Mouse (Mus musculus) midbrain, embryonic 14.5 days (tissue): ENCODE data around the gene Dhx30. TPM values are rescaled to one million over a fixed set of nuclear protein-coding genes. Genes with fewer than 3 reads are reported as not detected.

ENCODE experiments used
- ATAC-seq: fragments of 200-750 bp; cut with Nextera tagmentation; 2 replicates; pipeline ENCODE4 v1.8.0; 2017; ENCODE audit warnings: moderate number of reproducible peaks, moderate library complexity; ENCODE audit not compliant: low FRiP score, low TSS enrichment
- DNase-seq: peaks from one replicate; pipeline ENCODE4 v3.0.0-alpha.2; 2015
- H3K27ac ChIP-seq: fragments of 300-500 bp; sonication (generic); replicated peaks from 2 replicates; pipeline ENCODE4 v1.5.1; 2014; ENCODE audit warnings: mild to moderate bottlenecking, low read depth, low read length, moderate library complexity
- H3K27me3 ChIP-seq: fragments of 300-500 bp; sonication (generic); 2 replicates; pipeline ENCODE4 v1.6.1; 2014; ENCODE audit warnings: low read length, control low read depth, mixed read lengths; ENCODE audit not compliant: control insufficient read depth, insufficient read depth
- H3K36me3 ChIP-seq: fragments of 300-500 bp; sonication (generic); 2 replicates; pipeline ENCODE4 v1.6.1; 2014; ENCODE audit warnings: low read length, control low read depth; ENCODE audit not compliant: control insufficient read depth, insufficient read depth
- H3K4me1 ChIP-seq: fragments of 300-500 bp; sonication (generic); 2 replicates; pipeline ENCODE4 v1.6.1; 2014; ENCODE audit warnings: mild to moderate bottlenecking, antibody characterized with exemption, low read length, control low read depth; ENCODE audit not compliant: control insufficient read depth, insufficient read depth
- H3K4me2 ChIP-seq: fragments of 300-500 bp; sonication (generic); 2 replicates; pipeline ENCODE4 v1.6.1; 2014; ENCODE audit warnings: mild to moderate bottlenecking, low read length, moderate library complexity
- H3K4me3 ChIP-seq: fragments of 300-500 bp; sonication (generic); replicated peaks from 2 replicates; pipeline ENCODE4 v1.5.1; 2014; ENCODE audit warnings: low read depth, low read length
- H3K9ac ChIP-seq: fragments of 300-500 bp; sonication (generic); replicated peaks from 2 replicates; pipeline ENCODE4 v1.6.1; 2014; ENCODE audit warnings: mild to moderate bottlenecking, low read length, moderate library complexity
- H3K9me3 ChIP-seq: fragments of 300-500 bp; sonication (generic); 2 replicates; pipeline ENCODE4 v1.6.1; 2016; ENCODE audit warnings: low read length, control low read depth, mixed read lengths; ENCODE audit not compliant: control insufficient read depth
- WGBS: fragments of 180-500 bp; shearing (Covaris S2); extraction: QIAGEN DNeasy Blood & Tissue Kit; methylation state at CpG from one replicate; pipeline ENCODE4 v1.1.7; 2014; 5-methylcytosine and 5-hydroxymethylcytosine counted together
- polyA plus RNA-seq: library from polyadenylated mRNA; unstranded; fragments of >200 nt; fragmentation: Nextera tagmentation; extraction: Ambion mirVana; gene quantifications from 2 replicates; pipeline ENCODE4 v1.2.1, GENCODE M21; 2014

The Dhx30 gene
- polyA plus RNA-seq, 1 experiment from 2014 or later: 191 TPM

- H3K4me3 ChIP-seq: peak within 1 kb of the TSS; percentile 90
- no peaks in the 10 kb centered on the region for H3K9me3 ChIP-seq
- H3K27ac ChIP-seq: peak within 1 kb of the TSS; percentile 95
- H3K4me2 ChIP-seq: peak within 1 kb of the TSS; percentile 77
- WGBS: under 1% methylated on average over 78 of the region's 79 CpGs
- peaks cover 16% of the 10 kb centered on the region for H3K4me1 ChIP-seq
- ATAC-seq (peak; percentile 95), DNase-seq (peak; percentile 95)
- H3K9ac ChIP-seq: peak within 1 kb of the TSS; percentile 97
- no peaks in the 10 kb centered on the region for H3K27me3 ChIP-seq
- H3K36me3 ChIP-seq: peaks cover 30% of the 10 kb centered on the region
Observed at GRCm38 (mm10) chr9:110116977-110117778, 452 bp downstream of the Dhx30 start, which contains the start of gene Smarcc1. Smarcc1 (plus strand) TSS chr9:110117708.

- 7% methylated on average over 10 of the region's 10 CpGs for WGBS
- H3K4me1 ChIP-seq: peaks cover 16% of the 10 kb centered on the region
- H3K9ac ChIP-seq: peak overlapping the region; percentile 97
- H3K4me3 ChIP-seq: peak overlapping the region; percentile 90
- no peak; the same call in 1 of the 2 replicates for ATAC-seq
- no peaks in the 10 kb centered on the region for H3K9me3 ChIP-seq
- H3K27ac ChIP-seq: peak overlapping the region; percentile 95
- H3K4me2 ChIP-seq: peak overlapping the region; percentile 77
- DNase-seq: no peak
- peaks cover 37% of the 10 kb centered on the region for H3K36me3 ChIP-seq
- no peaks in the 10 kb centered on the region for H3K27me3 ChIP-seq
Observed at GRCm38 (mm10) chr9:110116353-110116976, 1.2 kb downstream of the Dhx30 start.

GRCm38 (mm10) chr9:110100627-110101600, 16.7 kb downstream of the Dhx30 start:
- H3K4me1 ChIP-seq: no peaks in the 10 kb centered on the region
- peaks cover 81% of the 10 kb centered on the region for H3K36me3 ChIP-seq
- H3K27ac ChIP-seq: peak overlapping the region; percentile 33
- peak; percentile 88 for ATAC-seq
- no peaks in the 10 kb centered on the region for H3K9me3 ChIP-seq
- H3K27me3 ChIP-seq: no peaks in the 10 kb centered on the region
- DNase-seq: peak; percentile 97
- peak overlapping the region; percentile 75 for H3K9ac ChIP-seq
- WGBS: 4% methylated on average over 41 of the region's 41 CpGs
- peak overlapping the region; percentile 81 for H3K4me3 ChIP-seq
- peak overlapping the region; percentile 82 for H3K4me2 ChIP-seq

- peaks cover 78% of the 10 kb centered on the region for H3K36me3 ChIP-seq
- H3K9ac ChIP-seq: no peak overlapping the region
- ATAC-seq (no peak), DNase-seq (no peak)
- H3K27ac ChIP-seq: no peak overlapping the region
- no peak overlapping the region for H3K4me2 ChIP-seq
- H3K9me3 ChIP-seq: no peaks in the 10 kb centered on the region
- H3K27me3 ChIP-seq: no peaks in the 10 kb centered on the region
- no peaks in the 10 kb centered on the region for H3K4me1 ChIP-seq
- no peak overlapping the region for H3K4me3 ChIP-seq
- WGBS: 76% methylated on average over 3 of the region's 3 CpGs
Observed at GRCm38 (mm10) chr9:110097791-110098190, 19.8 kb downstream of the Dhx30 start.

- DNase-seq (no peak), ATAC-seq (no peak)
- H3K36me3 ChIP-seq: peaks cover 96% of the 10 kb centered on the region
- 97% methylated on average over 4 of the region's 4 CpGs for whole genome bisulfite sequencing
- no peak overlapping the region for H3K9ac ChIP-seq
- no peak overlapping the region for H3K4me2 ChIP-seq
- H3K4me1 ChIP-seq: no peaks in the 10 kb centered on the region
- H3K4me3 ChIP-seq: no peak overlapping the region
- H3K9me3 ChIP-seq: no peaks in the 10 kb centered on the region
- no peak overlapping the region for H3K27ac ChIP-seq
- H3K27me3 ChIP-seq: no peaks in the 10 kb centered on the region
Observed at GRCm38 (mm10) chr9:110094761-110095160, 22.9 kb downstream of the Dhx30 start.

GRCm38 (mm10) chr9:110093303-110093702, 24.3 kb downstream of the Dhx30 start:
- WGBS: 80% methylated on average over 4 of the region's 4 CpGs
- Histone ChIP-seq H3K9me3 (no peaks in the 10 kb centered on the region), H3K36me3 (peaks cover 96% of the 10 kb centered on the region), H3K27me3 (no peaks in the 10 kb centered on the region), H3K9ac (no peak overlapping the region), H3K4me3 (no peak overlapping the region), H3K4me1 (no peaks in the 10 kb centered on the region), H3K4me2 (no peak overlapping the region), H3K27ac (no peak overlapping the region)
- DNase-seq: no peak
- ATAC-seq: no peak

- no peaks in the 10 kb centered on the region for H3K9me3 ChIP-seq
- H3K4me3 ChIP-seq: no peak overlapping the region
- no peaks in the 10 kb centered on the region for H3K27me3 ChIP-seq
- H3K9ac ChIP-seq: no peak overlapping the region
- 97% methylated on average over 8 of the region's 8 CpGs for WGBS
- H3K36me3 ChIP-seq: peaks cover 100% of the 10 kb centered on the region
- DNase-seq (no peak), ATAC-seq (no peak)
- H3K4me1 ChIP-seq: no peaks in the 10 kb centered on the region
- H3K4me2 ChIP-seq: no peak overlapping the region
- no peak overlapping the region for H3K27ac ChIP-seq
Observed at GRCm38 (mm10) chr9:110085693-110086092, 31.9 kb downstream of the Dhx30 start.

GRCm38 (mm10) chr9:110084201-110084964, 33.2 kb downstream of the Dhx30 start:
- no peak overlapping the region for H3K4me3 ChIP-seq
- H3K27ac ChIP-seq: no peak overlapping the region
- no peaks in the 10 kb centered on the region for H3K4me1 ChIP-seq
- H3K27me3 ChIP-seq: no peaks in the 10 kb centered on the region
- H3K4me2 ChIP-seq: no peak overlapping the region
- no peaks in the 10 kb centered on the region for H3K9me3 ChIP-seq
- ATAC-seq (no peak), DNase-seq (no peak)
- 90% methylated on average over 25 of the region's 25 CpGs for WGBS
- H3K9ac ChIP-seq: no peak overlapping the region
- peaks cover 100% of the 10 kb centered on the region for H3K36me3 ChIP-seq
